Mouse (Mus musculus) frontal cortex, postnatal 10 days (tissue): ENCODE measurements around the gene Syde2.

Experiments used
- DNase-seq, 2 experiments: peaks; one replicate each; pipeline ENCODE4 v3.0.0; 2022; ENCODE audit warnings: low spot score in 2 of 2, mixed read lengths in 1 of 2

Syde2 gene

GRCm38 (mm10) chr3:145987268-145987969 is at the start of gene Syde2:
Syde2 (plus strand) TSS chr3:145987870.
- DNase-seq, result peak; percentile 60 to 66

GRCm38 (mm10) chr3:145938405-145939349 is 49.0 kb upstream of the Syde2 start:
- peak in 1 of 2 experiments; percentile 22 for DNase-seq

GRCm38 (mm10) chr3:145939402-145939801 is 48.3 kb upstream of the Syde2 start:
- DNase-seq, result no peak

- DNase-seq, result no peak
These were observed 47.7 kb upstream of the Syde2 start for GRCm38 (mm10) chr3:145939971-145940370.

GRCm38 (mm10) chr3:145941971-145942370 is 45.7 kb upstream of the Syde2 start:
- peak in 1 of 2 experiments; percentile 55 for DNase-seq

GRCm38 (mm10) chr3:145944348-145944747 is 43.3 kb upstream of the Syde2 start:
- no peak for DNase-seq

GRCm38 (mm10) chr3:145945904-145946303 is 41.8 kb upstream of the Syde2 start:
- no peak for DNase-seq

GRCm38 (mm10) chr3:145946654-145947053 is 41.0 kb upstream of the Syde2 start:
- DNase-seq, result no peak

GRCm38 (mm10) chr3:145947539-145948204 is 40.0 kb upstream of the Syde2 start:
- DNase-seq, result no peak

- DNase-seq, result peak; percentile 37 to 52
These were observed 37.4 kb upstream of the Syde2 start for GRCm38 (mm10) chr3:145950034-145950814.

GRCm38 (mm10) chr3:145950815-145951130 is 36.9 kb upstream of the Syde2 start:
- DNase-seq, result no peak

- DNase-seq, result no peak
These were observed 36.1 kb upstream of the Syde2 start for GRCm38 (mm10) chr3:145951287-145952165.

- no peak for DNase-seq
These were observed 34.7 kb upstream of the Syde2 start for GRCm38 (mm10) chr3:145952945-145953344.

- no peak for DNase-seq
These were observed 34.3 kb upstream of the Syde2 start for GRCm38 (mm10) chr3:145953411-145953810.

- no peak for DNase-seq
These were observed 27.8 kb upstream of the Syde2 start for GRCm38 (mm10) chr3:145959824-145960223.

- no peak for DNase-seq
These were observed 25.3 kb upstream of the Syde2 start for GRCm38 (mm10) chr3:145962411-145962810.

- no peak for DNase-seq
These were observed 24.3 kb upstream of the Syde2 start for GRCm38 (mm10) chr3:145963101-145964017.

GRCm38 (mm10) chr3:145964018-145964387 is 23.7 kb upstream of the Syde2 start:
- DNase-seq, result no peak

GRCm38 (mm10) chr3:145964473-145964872 is 23.2 kb upstream of the Syde2 start:
- no peak for DNase-seq
